9 mouse cellular contexts compared by ENCODE assay signal in the genomic region with DNA sequence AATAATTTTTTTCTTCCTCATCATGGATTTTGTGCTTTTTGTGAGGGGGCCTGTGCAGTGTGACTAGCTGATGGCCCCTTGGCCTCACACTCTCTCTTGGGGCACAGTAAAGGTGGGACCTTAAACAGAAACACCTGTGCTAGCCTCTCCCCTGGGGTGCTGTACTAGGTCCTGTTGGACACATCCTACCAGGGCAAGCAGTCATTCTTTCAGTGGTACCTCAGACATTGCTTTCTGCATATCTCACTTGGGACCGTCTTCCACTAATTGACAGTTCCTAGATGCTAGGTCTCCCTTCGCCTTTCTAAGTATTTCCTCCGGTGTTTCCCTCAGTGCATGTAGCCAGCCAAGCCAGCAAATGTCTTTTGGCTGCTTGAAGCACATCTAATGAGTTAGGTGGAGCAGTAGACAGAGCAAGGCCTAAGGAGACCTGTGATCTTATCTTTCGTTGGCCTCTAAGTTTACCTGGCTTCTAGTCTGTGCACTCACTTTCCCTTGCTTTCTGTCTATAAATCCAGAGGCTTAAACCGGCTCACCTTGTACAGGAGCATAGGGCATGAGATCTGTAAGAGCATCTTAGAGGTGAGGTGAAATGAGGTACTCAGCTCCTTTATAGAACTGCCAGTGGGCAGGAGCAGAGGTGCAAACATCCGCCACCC. TPM values are rescaled to one million over a fixed set of nuclear protein-coding genes. Genes with fewer than 3 reads are reported as not detected.
DNase-seq lines count a peak whose midpoint lies in the region; ATAC-seq lines count a peak whose summit lies in the region.
"Had no signal": no experiment of that assay in that cellular context is flagged by ENCODE, and none has a peak within 500 bp of the region (broad histone marks: within the 10 kb centered on the region; RNA-seq: fewer than 3 reads in every experiment).

No protein-coding gene starts in this region.

- H3K4me1 ChIP-seq in hindbrain, embryonic 12.5 days = peaks cover 21% of the 10 kb centered on the region
- peaks cover 30% of the 10 kb centered on the region for H3K4me1 ChIP-seq in hindbrain, embryonic 10.5 days (replicated peaks)
- peaks cover 28% of the 10 kb centered on the region for H3K4me1 ChIP-seq in stomach, embryonic 15.5 days

- no peak overlapping the region for H3K9ac ChIP-seq in hindbrain, embryonic 12.5 days
- H3K9ac ChIP-seq in stomach, embryonic 15.5 days = no peak overlapping the region

- DNase-seq in hindbrain, embryonic 10.5 days (ENCODE audit: low spot score) = no peak
- DNase-seq in spleen, postnatal 4 days (ENCODE audit: low spot score in 2 of 2) = peak; percentile 13 to 67
- no peak for DNase-seq in spleen, postnatal 14 days (ENCODE audit: low spot score in 2 of 2)
- DNase-seq in induced T-regulatory cell, adult 2 months (ENCODE audit: low read depth) = peak; percentile 14
- DNase-seq in frontal cortex, postnatal 10 days (ENCODE audit: low spot score in 2 of 2) = no peak
- no peak for DNase-seq in thymus, postnatal 36 days

- peaks cover 6% of the 10 kb centered on the region for H3K36me3 ChIP-seq in hindbrain, embryonic 12.5 days
- H3K36me3 ChIP-seq in hindbrain, embryonic 10.5 days = peaks cover 14% of the 10 kb centered on the region
- 0 out of 2 replicates have a peak, but pooled peaks cover 6% of the 10 kb centered on the region for H3K36me3 ChIP-seq in stomach, embryonic 15.5 days

- 94% methylated on average over 6 of the region's 6 CpGs for WGBS in hindbrain, embryonic 12.5 days
- 92% methylated on average over 6 of the region's 6 CpGs for WGBS in hindbrain, embryonic 10.5 days
- WGBS in stomach, embryonic 15.5 days = 80% methylated on average over 6 of the region's 6 CpGs

- no peaks in the 10 kb centered on the region for H3K9me3 ChIP-seq in hindbrain, embryonic 12.5 days (replicated peaks)
- H3K9me3 ChIP-seq in hindbrain, embryonic 10.5 days = no peaks in the 10 kb centered on the region
- H3K9me3 ChIP-seq in stomach, embryonic 15.5 days = no peaks in the 10 kb centered on the region

- H3K4me3 ChIP-seq in hindbrain, embryonic 12.5 days = no peak overlapping the region
- H3K4me3 ChIP-seq in hindbrain, embryonic 10.5 days = no peak overlapping the region
- peak overlapping the region; percentile 71 for H3K4me3 ChIP-seq in stomach, embryonic 15.5 days (replicated peaks)

- no peak overlapping the region for H3K27ac ChIP-seq in hindbrain, embryonic 12.5 days
- H3K27ac ChIP-seq in hindbrain, embryonic 10.5 days = no peak overlapping the region
- 0 out of 2 replicates have a peak overlapping the region, but pooled peaks have one; percentile 27 for H3K27ac ChIP-seq in stomach, embryonic 15.5 days

- no peaks in the 10 kb centered on the region for H3K27me3 ChIP-seq in hindbrain, embryonic 12.5 days
- H3K27me3 ChIP-seq in hindbrain, embryonic 10.5 days (ENCODE audit: insufficient read depth, poor library complexity, severe bottlenecking) = no peaks in the 10 kb centered on the region
- no peaks in the 10 kb centered on the region for H3K27me3 ChIP-seq in stomach, embryonic 15.5 days (replicated peaks)
- H3K27me3 ChIP-seq: Patski had no signal

- ATAC-seq in hindbrain, embryonic 12.5 days (ENCODE audit: low FRiP score) = no peak
- ATAC-seq in stomach, embryonic 15.5 days (ENCODE audit: insufficient read depth, low FRiP score, low read depth) = no peak

- peak overlapping the region; percentile 82 for H3K4me2 ChIP-seq in hindbrain, embryonic 12.5 days (replicated peaks)
- peak overlapping the region; percentile 78 for H3K4me2 ChIP-seq in stomach, embryonic 15.5 days

RNA-seq across cellular contexts. Expression of gene Mocs1, which starts 1.4 kb away (rescaled TPM):
- 5.0 and 5.5 TPM in 2 replicates for polyA plus RNA-seq in hindbrain, embryonic 12.5 days (2016; fragmentation: Nextera tagmentation; extraction: Ambion mirVana)
- polyA plus RNA-seq in hindbrain, embryonic 10.5 days (2016; fragmentation: Nextera tagmentation; extraction: Ambion mirVana) = 5.3 and 6.0 TPM in 2 replicates
- polyA plus RNA-seq in stomach, embryonic 15.5 days (2015; fragmentation: Nextera tagmentation; extraction: Ambion mirVana) = 8.2 TPM in 2 replicates

Comparison
In these comparisons a context has a peak if more than half of its experiments do, and no peak if none do; other contexts are left out.
1. DNase-seq: peak in spleen, postnatal 4 days (2 of 2) and induced T-regulatory cell, adult 2 months (single experiment); none in hindbrain, embryonic 10.5 days (single experiment), spleen, postnatal 14 days (0 of 2), frontal cortex, postnatal 10 days (0 of 2) and thymus, postnatal 36 days (0 of 2).